Mouse (Mus musculus) liver, embryonic 11.5 days (tissue): ENCODE measurements around the gene Nxnl2. TPM values are rescaled to one million over a fixed set of nuclear protein-coding genes. Genes with fewer than 3 reads are reported as not detected.
"Not testable (repeated sequence)": the region's sequence is repeated elsewhere in the genome, so short reads cannot be mapped to it uniquely, and the experiment has no call there.

Experiments used
- ATAC-seq: fragments of 200-750 bp; cut with Nextera tagmentation; replicated peaks from 2 replicates; pipeline ENCODE4 v1.8.0; 2017; ENCODE audit warnings: moderate number of reproducible peaks, mild to moderate bottlenecking, moderate TSS enrichment, moderate library complexity; ENCODE audit not compliant: low FRiP score
- DNase-seq: peaks from one replicate; pipeline ENCODE4 v3.0.0-alpha.2; 2017; ENCODE audit warnings: low spot score
- H3K27ac ChIP-seq: fragments of 300-500 bp; sonication (generic); 2 replicates; pipeline ENCODE4 v1.5.1; 2014; ENCODE audit warnings: mild to moderate bottlenecking, low read depth, low read length, control low read depth
- H3K27me3 ChIP-seq: fragments of 300-500 bp; sonication (generic); replicated peaks from 2 replicates; pipeline ENCODE4 v1.6.1; 2014; ENCODE audit warnings: low read length, mixed read lengths; ENCODE audit not compliant: control insufficient read depth, insufficient read depth
- H3K36me3 ChIP-seq: fragments of 300-500 bp; sonication (generic); 2 replicates; pipeline ENCODE4 v1.6.1; 2014; ENCODE audit warnings: mild to moderate bottlenecking, low read length, moderate library complexity, mixed read lengths; ENCODE audit not compliant: control insufficient read depth, insufficient read depth
- H3K4me1 ChIP-seq: fragments of 300-500 bp; sonication (generic); replicated peaks from 2 replicates; pipeline ENCODE4 v1.6.1; 2014; ENCODE audit warnings: low read length, mixed read lengths; ENCODE audit not compliant: control insufficient read depth, insufficient read depth
- H3K4me2 ChIP-seq: fragments of 300-500 bp; sonication (generic); 2 replicates; pipeline ENCODE4 v1.6.1; 2014; ENCODE audit warnings: mild to moderate bottlenecking, control low read depth, moderate library complexity
- H3K4me3 ChIP-seq: fragments of 300-500 bp; sonication (generic); 2 replicates; pipeline ENCODE4 v1.5.1; 2014; ENCODE audit warnings: low read depth, low read length, control low read depth
- H3K9ac ChIP-seq: fragments of 300-500 bp; sonication (generic); 2 replicates; pipeline ENCODE4 v1.6.1; 2014; ENCODE audit warnings: low read depth, low read length, control low read depth
- H3K9me3 ChIP-seq: fragments of 300-500 bp; sonication (generic); 2 replicates; pipeline ENCODE4 v1.6.1; 2016; ENCODE audit warnings: low read length, inconsistent platforms, mixed read lengths; ENCODE audit not compliant: control insufficient read depth
- WGBS: fragments of 180-500 bp; shearing (Covaris S2); extraction: QIAGEN DNeasy Blood & Tissue Kit; methylation state at CpG from one replicate; pipeline ENCODE4 v1.1.7; 2014; 5-methylcytosine and 5-hydroxymethylcytosine counted together
- polyA plus RNA-seq: library from polyadenylated mRNA; unstranded; fragments of >200 nt; fragmentation: Nextera tagmentation; extraction: Ambion mirVana; gene quantifications from 2 replicates; pipeline ENCODE4 v1.2.1, GENCODE M21; 2014

The Nxnl2 gene
- polyA plus RNA-seq, 1 experiment from 2014 or later = 0.43 TPM

- DNase-seq (no peak), ATAC-seq (no peak)
- Histone ChIP-seq H3K27me3 (no peaks in the 10 kb centered on the region), H3K36me3 (no peaks in the 10 kb centered on the region), H3K4me2 (no peak overlapping the region), H3K9ac (no peak overlapping the region), H3K27ac (no peak overlapping the region), H3K4me3 (no peak overlapping the region), H3K9me3 (no peaks in the 10 kb centered on the region; the same call in 1 of the 2 replicates), H3K4me1 (no peaks in the 10 kb centered on the region)
- WGBS = 46% methylated on average over 3 of the region's 3 CpGs
Observed at GRCm38 (mm10) chr13:51190336-51190735, 19.5 kb downstream of the Nxnl2 start.

DNA sequence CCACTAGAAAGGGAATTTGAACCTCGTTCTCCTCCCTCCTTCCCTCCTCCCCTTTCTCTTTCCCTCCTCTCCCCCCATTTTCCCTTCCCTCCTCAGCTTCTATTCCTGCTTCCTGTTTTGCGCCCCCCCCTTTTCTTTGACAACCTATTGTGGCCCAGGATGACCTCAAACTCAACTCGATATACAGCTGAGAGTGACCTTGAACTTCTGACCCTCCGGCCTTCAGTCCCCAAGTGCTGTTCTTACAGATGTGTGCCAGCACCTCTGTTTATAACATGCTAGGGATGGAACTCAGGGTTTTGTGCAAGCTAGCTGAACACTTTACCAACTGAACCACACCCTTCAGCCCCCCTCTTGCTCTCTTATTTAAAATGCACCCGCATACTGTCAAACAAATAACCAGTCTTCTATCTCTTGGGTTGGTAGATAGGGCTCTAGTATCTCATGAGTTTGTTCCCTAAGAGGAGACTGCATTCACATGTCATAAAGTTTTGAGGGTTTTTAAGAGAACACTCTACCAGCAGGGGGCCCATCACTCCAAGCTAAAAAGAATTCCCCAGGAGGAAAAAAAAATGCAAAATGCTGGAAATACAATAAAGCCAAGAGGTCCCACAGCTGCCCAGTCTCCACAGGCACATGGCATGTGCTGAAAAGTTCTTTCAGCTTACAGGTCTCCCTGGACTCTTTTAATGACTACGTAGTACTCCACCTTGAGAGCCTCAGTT, 20.8 kb downstream of the Nxnl2 start:
- Histone ChIP-seq H3K36me3 (no peaks in the 10 kb centered on the region), H3K27me3 (no peaks in the 10 kb centered on the region), H3K4me1 (no peaks in the 10 kb centered on the region), H3K9me3 (no peaks in the 10 kb centered on the region), H3K4me3 (no peak overlapping the region), H3K4me2 (no peak overlapping the region), H3K9ac (no peak overlapping the region), H3K27ac (no peak overlapping the region)
- 75% methylated on average over 6 of the region's 6 CpGs for WGBS
- ATAC-seq (no peak), DNase-seq (no peak)

DNA sequence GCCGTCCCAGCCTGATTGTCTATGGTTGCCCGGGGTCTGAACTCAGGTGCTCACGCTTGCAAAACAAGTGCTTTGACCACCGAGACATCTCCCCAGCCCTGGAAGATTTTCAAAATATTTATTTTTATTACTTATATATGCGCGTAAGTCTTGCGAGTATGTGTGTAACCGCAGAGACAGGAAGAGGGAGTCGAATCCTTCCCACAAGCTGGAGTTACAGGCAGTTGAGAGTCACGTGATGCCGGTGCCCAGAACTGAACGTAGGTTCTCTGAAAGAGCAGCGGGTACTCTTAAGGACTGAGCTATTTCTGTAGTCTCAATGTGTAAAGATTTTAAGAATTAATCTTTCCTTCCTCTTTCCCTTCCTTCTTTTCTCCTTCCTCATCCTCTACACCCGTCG, 23.1 kb downstream of the Nxnl2 start:
- Histone ChIP-seq H3K9me3 (no peaks in the 10 kb centered on the region), H3K4me2 (no peak overlapping the region), H3K27ac (no peak overlapping the region), H3K9ac (no peak overlapping the region), H3K27me3 (no peaks in the 10 kb centered on the region), H3K36me3 (no peaks in the 10 kb centered on the region), H3K4me3 (no peak overlapping the region), H3K4me1 (no peaks in the 10 kb centered on the region)
- DNase-seq (no peak), ATAC-seq (no peak)
- 78% methylated on average over 15 of the region's 15 CpGs for WGBS

DNA sequence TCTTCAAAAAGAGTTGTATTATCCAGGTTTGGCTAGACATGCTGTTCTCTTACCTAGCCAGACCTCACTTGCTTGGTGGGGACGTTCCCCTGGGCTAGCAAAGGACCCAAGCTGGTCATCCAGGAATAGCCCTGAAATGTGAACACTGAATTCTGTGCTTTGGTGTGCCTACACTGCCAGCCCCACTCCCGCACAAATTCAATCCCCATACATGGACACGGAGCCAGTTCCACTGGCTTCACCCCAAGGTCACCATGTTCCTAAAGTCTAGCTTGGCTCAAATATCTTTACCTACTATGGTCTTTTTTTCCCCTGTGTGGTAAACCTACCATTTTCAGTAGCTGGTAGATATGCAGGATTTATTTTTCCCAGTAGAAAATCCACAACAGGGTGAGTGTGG, 26.9 kb downstream of the Nxnl2 start:
- H3K9me3 ChIP-seq = no peaks in the 10 kb centered on the region
- H3K4me2 ChIP-seq = no peak overlapping the region
- no peak overlapping the region for H3K9ac ChIP-seq
- no peaks in the 10 kb centered on the region for H3K36me3 ChIP-seq
- no peaks in the 10 kb centered on the region for H3K27me3 ChIP-seq
- ATAC-seq (no peak), DNase-seq (no peak)
- no peaks in the 10 kb centered on the region for H3K4me1 ChIP-seq
- 74% methylated on average over 3 of the region's 3 CpGs for WGBS
- H3K4me3 ChIP-seq = no peak overlapping the region
- no peak overlapping the region for H3K27ac ChIP-seq

DNA sequence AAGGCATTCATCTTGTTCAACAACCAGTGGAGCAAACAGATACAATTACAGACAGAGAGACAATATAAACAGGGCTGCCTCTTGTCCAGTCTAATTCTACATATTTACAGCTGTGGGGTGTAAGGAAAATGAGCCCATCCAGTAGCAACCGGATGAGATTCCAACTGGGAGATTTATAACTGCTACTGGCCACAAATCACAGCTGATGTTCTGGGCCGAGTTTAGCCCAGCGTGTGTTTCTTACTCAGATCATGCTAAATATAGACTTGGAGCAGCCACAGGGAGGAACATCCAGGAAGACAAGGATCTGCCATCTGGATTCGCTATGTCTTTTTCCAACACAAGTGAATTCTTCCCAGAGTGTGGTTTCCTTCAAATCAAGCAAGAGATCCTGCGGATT, 27.4 kb downstream of the Nxnl2 start:
- H3K4me2 ChIP-seq = no peak overlapping the region
- H3K27ac ChIP-seq = no peak overlapping the region
- DNase-seq = no peak

GRCm38 (mm10) chr13:51201985-51202843, 31.4 kb downstream of the Nxnl2 start:
- 51% methylated on average over 20 of the region's 36 CpGs for WGBS
- H3K9ac ChIP-seq = not testable (repeated sequence)

More for the DNA sequence above, 27.4 kb downstream of the Nxnl2 start:
- WGBS = 69% methylated on average over 5 of the region's 5 CpGs
- Histone ChIP-seq H3K4me1 (no peaks in the 10 kb centered on the region), H3K9me3 (no peaks in the 10 kb centered on the region), H3K4me3 (no peak overlapping the region), H3K27me3 (no peaks in the 10 kb centered on the region), H3K36me3 (no peaks in the 10 kb centered on the region), H3K9ac (no peak overlapping the region)
- no peak for ATAC-seq

GRCm38 (mm10) chr13:51202844-51203173, 32.0 kb downstream of the Nxnl2 start:
- not testable (repeated sequence) for DNase-seq

More at GRCm38 (mm10) chr13:51201985-51202843, 31.4 kb downstream of the Nxnl2 start:
- ATAC-seq = peak; percentile 75
- not testable (repeated sequence) for H3K36me3 ChIP-seq, DNase-seq, H3K27me3 ChIP-seq, H3K4me3 ChIP-seq, H3K27ac ChIP-seq, H3K9me3 ChIP-seq, H3K4me1 ChIP-seq
- H3K4me2 ChIP-seq = peak overlapping the region; percentile 60

DNA sequence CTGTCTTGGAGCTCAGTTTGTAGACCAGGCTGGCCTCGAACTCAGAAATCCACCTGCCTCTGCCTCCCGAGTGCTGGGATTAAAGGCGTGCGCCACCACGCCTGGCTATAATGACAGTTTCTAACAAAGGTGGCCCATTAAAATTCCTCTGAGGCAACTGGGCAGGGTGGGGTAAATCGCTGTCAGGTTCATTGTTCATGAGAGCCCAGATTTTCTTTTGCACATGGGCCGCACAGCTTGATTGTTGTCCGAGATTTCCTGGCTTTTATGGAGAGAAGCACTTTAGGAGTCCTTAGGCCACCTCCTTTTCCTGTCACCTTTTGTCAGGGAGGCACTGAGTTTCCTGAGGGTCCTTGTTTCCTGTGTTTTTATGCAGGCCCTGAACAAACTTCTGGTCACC, 32.6 kb downstream of the Nxnl2 start:
- no peak overlapping the region for H3K9ac ChIP-seq
- no peak overlapping the region for H3K4me3 ChIP-seq
- H3K9me3 ChIP-seq = no peaks in the 10 kb centered on the region
- H3K27me3 ChIP-seq = no peaks in the 10 kb centered on the region
- H3K4me1 ChIP-seq = no peaks in the 10 kb centered on the region
- H3K36me3 ChIP-seq = no peaks in the 10 kb centered on the region
- no peak overlapping the region for H3K27ac ChIP-seq
- H3K4me2 ChIP-seq = no peak overlapping the region
- ATAC-seq (no peak), DNase-seq (no peak)
- WGBS = 87% methylated on average over 8 of the region's 8 CpGs

More at GRCm38 (mm10) chr13:51202844-51203173, 32.0 kb downstream of the Nxnl2 start:
- 13% methylated on average over 28 of the region's 28 CpGs for WGBS
- H3K36me3 ChIP-seq, H3K4me1 ChIP-seq, H3K27me3 ChIP-seq, H3K9ac ChIP-seq, H3K27ac ChIP-seq, H3K9me3 ChIP-seq: not testable (repeated sequence)
- ATAC-seq = peak; percentile 68
- peak overlapping the region; percentile 8; the same call in 1 of the 2 replicates for H3K4me3 ChIP-seq
- peak overlapping the region; percentile 60 for H3K4me2 ChIP-seq
